Mouse (Mus musculus): Measurements from ENCODE around the gene Stmn3.
A peak's percentile ranks its signal among the peaks of the same experiment; 100 is the strongest.

The Stmn3 gene

GRCm38 (mm10) chr2:181314080-181314810 is at the start of gene Stmn3:
Gene Stmn3 (minus strand): TSS chr2:181314500.
- DNase-seq (ENCODE audit: low spot score): peak; percentile 40

GRCm38 (mm10) chr2:181363946-181364345 is 49.6 kb upstream of the Stmn3 start:
- no peak for DNase-seq (ENCODE audit: low spot score)

GRCm38 (mm10) chr2:181356780-181357179 is 42.5 kb upstream of the Stmn3 start:
- no peak for DNase-seq (ENCODE audit: low spot score)

GRCm38 (mm10) chr2:181342766-181343165 is 28.5 kb upstream of the Stmn3 start:
- DNase-seq (ENCODE audit: low spot score): no peak

- DNase-seq (ENCODE audit: low spot score): no peak
Observed at GRCm38 (mm10) chr2:181340426-181340825, 26.1 kb upstream of the Stmn3 start.

GRCm38 (mm10) chr2:181334023-181334422 is 19.7 kb upstream of the Stmn3 start:
- peak; percentile 68 for DNase-seq (ENCODE audit: low spot score)

GRCm38 (mm10) chr2:181332542-181332941 is 18.2 kb upstream of the Stmn3 start:
- no peak for DNase-seq (ENCODE audit: low spot score)

GRCm38 (mm10) chr2:181326098-181326497 is 11.8 kb upstream of the Stmn3 start:
- no peak for DNase-seq (ENCODE audit: low spot score)

- no peak for DNase-seq (ENCODE audit: low spot score)
Observed at GRCm38 (mm10) chr2:181322136-181322535, 7.8 kb upstream of the Stmn3 start.

- DNase-seq (ENCODE audit: low spot score): no peak
Observed at GRCm38 (mm10) chr2:181320103-181320499, 5.8 kb upstream of the Stmn3 start.

- peak; percentile 84 for DNase-seq (ENCODE audit: low spot score)
Observed at GRCm38 (mm10) chr2:181319248-181320102, 5.2 kb upstream of the Stmn3 start, which contains the start of gene Rtel1. Gene Rtel1 (plus strand): TSS chr2:181319739.

- DNase-seq (ENCODE audit: low spot score): no peak
Observed at GRCm38 (mm10) chr2:181313344-181314079, 788 bp downstream of the Stmn3 start.

GRCm38 (mm10) chr2:181313006-181313343 is 1.3 kb downstream of the Stmn3 start:
- DNase-seq (ENCODE audit: low spot score): no peak

- no peak for DNase-seq (ENCODE audit: low spot score)
Observed at GRCm38 (mm10) chr2:181312435-181312834, 1.9 kb downstream of the Stmn3 start.

GRCm38 (mm10) chr2:181307144-181307804 is 7.0 kb downstream of the Stmn3 start:
- peak; percentile 57 for DNase-seq (ENCODE audit: low spot score)

GRCm38 (mm10) chr2:181304944-181305343 is 9.4 kb downstream of the Stmn3 start:
- no peak for DNase-seq (ENCODE audit: low spot score)

- DNase-seq (ENCODE audit: low spot score): no peak
Observed at GRCm38 (mm10) chr2:181302041-181302440, 12.3 kb downstream of the Stmn3 start.

GRCm38 (mm10) chr2:181290937-181291336 is 23.4 kb downstream of the Stmn3 start:
- no peak for DNase-seq (ENCODE audit: low spot score)

GRCm38 (mm10) chr2:181288691-181289090 is 25.6 kb downstream of the Stmn3 start:
- DNase-seq (ENCODE audit: low spot score): no peak

- peak; percentile 94 for DNase-seq (ENCODE audit: low spot score)
Observed at GRCm38 (mm10) chr2:181287958-181288350, 26.3 kb downstream of the Stmn3 start, which contains the start of gene Gmeb2. Gene Gmeb2 (minus strand): TSS chr2:181288035.

GRCm38 (mm10) chr2:181287338-181287957 is 26.9 kb downstream of the Stmn3 start:
- peak; percentile 82 for DNase-seq (ENCODE audit: low spot score)

Data from urinary bladder, postnatal 14 days (tissue).